In the genomic region with DNA sequence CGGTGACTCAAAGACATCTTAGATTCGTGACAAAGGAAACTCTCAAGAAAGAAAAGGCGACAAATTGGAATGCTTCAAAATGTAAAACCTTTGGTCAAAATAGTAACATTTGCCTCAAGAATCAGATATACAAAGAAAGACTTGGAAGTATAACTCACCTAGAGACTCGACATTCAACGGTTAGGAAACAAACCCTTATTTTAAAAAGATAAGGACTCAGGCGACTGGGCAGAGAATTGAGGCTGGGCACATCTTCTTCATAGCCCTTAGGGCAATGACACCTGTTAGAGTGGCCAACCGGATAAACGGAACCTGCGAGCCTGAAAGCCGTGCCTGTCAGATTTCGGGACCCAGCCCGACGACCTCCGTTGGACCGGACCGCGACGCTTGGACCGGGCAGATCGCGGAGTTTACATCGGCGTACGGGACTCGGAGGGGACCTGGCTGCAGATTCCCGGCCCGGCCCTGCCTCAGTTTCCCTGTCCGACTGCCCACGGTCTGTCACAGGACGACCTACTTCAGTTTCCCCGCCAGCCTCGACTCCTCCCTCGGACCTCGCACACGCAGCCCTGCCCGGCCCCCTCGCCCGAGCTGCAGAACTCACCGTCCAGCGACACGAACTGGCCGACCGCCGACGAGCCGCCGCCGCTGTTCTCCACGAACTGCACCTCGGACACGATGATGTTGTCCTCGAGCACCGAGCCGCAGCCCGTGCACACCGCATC, we compare ENCODE assay signal across 8 mouse cellular contexts. TPM values are rescaled to one million over a fixed set of nuclear protein-coding genes. Genes with fewer than 3 reads are reported as not detected.
DNase-seq lines count a peak whose midpoint lies in the region; ATAC-seq and TF ChIP-seq lines count a peak whose summit lies in the region.

No protein-coding gene starts in this region.

- TF ChIP-seq POLR2A in MEL (IDR thresholded peaks at IDR 0.05; ENCODE audit: control insufficient read depth in 1 of 2, insufficient read depth in 1 of 2, low read depth in 1 of 2, low read length in 2 of 2, poor library complexity in 1 of 2), result no peak
- no peak for TF ChIP-seq POLR2A in small intestine, adult 2 months (IDR thresholded peaks at IDR 0.05; ENCODE audit: low read depth, low read length)

- H3K4me2 ChIP-seq in kidney, embryonic 15.5 days, result peak overlapping the region; percentile 73
- peak overlapping the region; percentile 80 for H3K4me2 ChIP-seq in limb, embryonic 15.5 days

- TF ChIP-seq EP300 in MEL (IDR thresholded peaks at IDR 0.05; ENCODE audit: low read depth in 1 of 2, low read length in 2 of 2), result no peak

- no peak for DNase-seq in kidney, postnatal 4 days
- peak; percentile 73 for DNase-seq in MEL (ENCODE audit: low read depth, low spot score)
- DNase-seq in forebrain, embryonic 10.5 days (ENCODE audit: extremely low spot score, low spot score), result no peak
- DNase-seq in frontal cortex, postnatal 25 days (ENCODE audit: low spot score in 2 of 2), result no peak
- no peak for DNase-seq in layer of hippocampus, adult 9-10 months (ENCODE audit: low spot score)

- 1% methylated on average over 50 of the region's 56 CpGs for WGBS in kidney, embryonic 15.5 days
- WGBS in forebrain, embryonic 10.5 days, result 2% methylated on average over 56 of the region's 56 CpGs
- WGBS in limb, embryonic 15.5 days, result 1% methylated on average over 56 of the region's 56 CpGs
- under 1% methylated on average over 56 of the region's 56 CpGs for WGBS in small intestine, adult 2 months

- H3K4me3 ChIP-seq in kidney, embryonic 15.5 days (replicated peaks), result peak overlapping the region; percentile 91
- peak overlapping the region; percentile 67 to 89 for H3K4me3 ChIP-seq in MEL (ENCODE audit: control insufficient read depth in 1 of 2, insufficient read depth in 1 of 2, low read depth in 2 of 2, low read length in 2 of 2)
- peak overlapping the region; percentile 91 for H3K4me3 ChIP-seq in forebrain, embryonic 10.5 days
- H3K4me3 ChIP-seq in limb, embryonic 15.5 days, result peak overlapping the region; percentile 93
- peak overlapping the region; percentile 99 for H3K4me3 ChIP-seq in small intestine, adult 2 months (ENCODE audit: low read depth, low read length)

- H3K36me3 ChIP-seq in kidney, embryonic 15.5 days, result peaks cover 19% of the 10 kb centered on the region
- peaks cover 10 to 20% of the 10 kb centered on the region in 2 experiments for H3K36me3 ChIP-seq in MEL (ENCODE audit: control insufficient read depth in 1 of 2, insufficient read depth in 2 of 2, low read length in 2 of 2)
- peaks cover 31% of the 10 kb centered on the region for H3K36me3 ChIP-seq in forebrain, embryonic 10.5 days (replicated peaks)
- H3K36me3 ChIP-seq in limb, embryonic 15.5 days, result 0 out of 2 replicates have a peak, but pooled peaks cover 10% of the 10 kb centered on the region
- no peaks in the 10 kb centered on the region for H3K36me3 ChIP-seq in small intestine, adult 2 months (ENCODE audit: control insufficient read depth, insufficient read depth, low read length)

- ATAC-seq in kidney, embryonic 15.5 days (replicated peaks; ENCODE audit: low FRiP score), result no peak
- no peak for ATAC-seq in limb, embryonic 15.5 days (ENCODE audit: insufficient number of reproducible peaks, low FRiP score, low TSS enrichment, low read depth)

- TF ChIP-seq RAD21 in MEL (IDR thresholded peaks at IDR 0.05; ENCODE audit: low read depth, low read length), result no peak

- peak overlapping the region; percentile 97 for H3K27ac ChIP-seq in kidney, embryonic 15.5 days
- peak overlapping the region; percentile 95 for H3K27ac ChIP-seq in MEL (ENCODE audit: control insufficient read depth, low read depth, low read length)
- peak overlapping the region; percentile 97 for H3K27ac ChIP-seq in forebrain, embryonic 10.5 days
- peak overlapping the region; percentile 96 for H3K27ac ChIP-seq in limb, embryonic 15.5 days
- H3K27ac ChIP-seq in small intestine, adult 2 months (ENCODE audit: insufficient read depth, low read depth, low read length), result peak overlapping the region; percentile 97

- H3K9ac ChIP-seq in kidney, embryonic 15.5 days, result peak overlapping the region; percentile 93
- peak overlapping the region; percentile 89 for H3K9ac ChIP-seq in MEL (ENCODE audit: control insufficient read depth, low read depth, low read length, poor library complexity, severe bottlenecking)
- H3K9ac ChIP-seq in limb, embryonic 15.5 days, result peak overlapping the region; percentile 99

- TF ChIP-seq CTCF in MEL (IDR thresholded peaks at IDR 0.05 in 2 of 3, conservative IDR thresholded peaks at IDR 0.05 in 1 of 3; ENCODE audit: control insufficient read depth in 1 of 3, insufficient read depth in 1 of 3, low read depth in 2 of 3, low read length in 3 of 3, poor library complexity in 1 of 3, severe bottlenecking in 1 of 3), result no peak
- TF ChIP-seq CTCF in small intestine, adult 2 months (IDR thresholded peaks at IDR 0.05; ENCODE audit: extremely low read depth, insufficient read length, insufficient replicate concordance, low read depth, low read length), result no peak

- no peaks in the 10 kb centered on the region for H3K27me3 ChIP-seq in kidney, embryonic 15.5 days
- H3K27me3 ChIP-seq in MEL (ENCODE audit: control insufficient read depth in 1 of 2, insufficient read depth in 2 of 2, low read length in 2 of 2), result no peaks in the 10 kb centered on the region
- H3K27me3 ChIP-seq in forebrain, embryonic 10.5 days (ENCODE audit: poor library complexity, severe bottlenecking), result no peaks in the 10 kb centered on the region
- H3K27me3 ChIP-seq in limb, embryonic 15.5 days, result no peaks in the 10 kb centered on the region
- H3K27me3 ChIP-seq in small intestine, adult 2 months (ENCODE audit: control insufficient read depth, insufficient read depth, low read length), result no peaks in the 10 kb centered on the region

- peaks cover 26% of the 10 kb centered on the region for H3K4me1 ChIP-seq in kidney, embryonic 15.5 days
- peaks cover 9 to 21% of the 10 kb centered on the region in 2 experiments for H3K4me1 ChIP-seq in MEL (ENCODE audit: control insufficient read depth in 1 of 2, insufficient read depth in 2 of 2, low read length in 2 of 2)
- H3K4me1 ChIP-seq in forebrain, embryonic 10.5 days, result peaks cover 34% of the 10 kb centered on the region
- H3K4me1 ChIP-seq in limb, embryonic 15.5 days, result peaks cover 21% of the 10 kb centered on the region
- peaks cover 1% of the 10 kb centered on the region; the same call in 1 of the 2 replicates for H3K4me1 ChIP-seq in small intestine, adult 2 months (ENCODE audit: control insufficient read depth, insufficient read depth, insufficient read length, low read length)

- no peaks in the 10 kb centered on the region for H3K9me3 ChIP-seq in kidney, embryonic 15.5 days (replicated peaks)
- H3K9me3 ChIP-seq in MEL (replicated peaks; ENCODE audit: insufficient read depth, low read length), result no peaks in the 10 kb centered on the region
- H3K9me3 ChIP-seq in forebrain, embryonic 10.5 days, result no peaks in the 10 kb centered on the region
- no peaks in the 10 kb centered on the region for H3K9me3 ChIP-seq in limb, embryonic 15.5 days

- peaks cover 57% of the 10 kb centered on the region for H3K79me2 ChIP-seq in MEL (ENCODE audit: control insufficient read depth, insufficient read depth, low read length, poor library complexity)

TF ChIP-seq in MEL, 35 proteins besides CTCF, POLR2A, EP300 and RAD21:
- TF ChIP-seq USF1 (IDR thresholded peaks at IDR 0.05; ENCODE audit: low read depth, low read length) (no peak), GATA1 (IDR thresholded peaks at IDR 0.05; ENCODE audit: low read depth, low read length) (peak; percentile 58; the same call in 1 of the 2 replicates)
TF ChIP-seq in MEL: peak in this region for 1.

RNA-seq across cellular contexts. Expression of gene Brf1, which starts 0.8 kb away (rescaled TPM):
- 62.4 and 70.4 TPM in 2 replicates for polyA plus RNA-seq in kidney, embryonic 15.5 days (2015; fragmentation: Nextera tagmentation; extraction: Ambion mirVana)
- total RNA-seq in MEL (2012; rRNA removed), result 90.6 and 105 TPM in 2 replicates
- polyA plus RNA-seq in MEL (2012; ENCODE audit: insufficient read depth in 1 of 2, insufficient read length in 2 of 2, low read depth in 1 of 2, low replicate concordance in 2 of 2, missing spikeins in 1 of 2), result 100 to 1,000 TPM in 1 of 2 experiments, not detected in 1; 159 TPM
- polyA plus RNA-seq in forebrain, embryonic 10.5 days (2016; fragmentation: Nextera tagmentation; extraction: Ambion mirVana), result 50.8 and 58.1 TPM in 2 replicates
- 57.1 and 61.7 TPM in 2 replicates for polyA plus RNA-seq in limb, embryonic 15.5 days (2015; fragmentation: Nextera tagmentation; extraction: Ambion mirVana)
- polyA plus RNA-seq in small intestine, adult 2 months (2012; rRNA removed), result 43.7 and 95.6 TPM in 2 replicates

RNA-seq across cellular contexts. Expression of gene Pacs2, which starts 14.6 kb away (rescaled TPM):
- 12.6 and 14.3 TPM in 2 replicates for polyA plus RNA-seq in kidney, embryonic 15.5 days (2015; fragmentation: Nextera tagmentation; extraction: Ambion mirVana)
- total RNA-seq in MEL (2012; rRNA removed), result 27.7 and 29.8 TPM in 2 replicates
- polyA plus RNA-seq in MEL (2012; ENCODE audit: insufficient read depth in 1 of 2, insufficient read length in 2 of 2, low read depth in 1 of 2, low replicate concordance in 2 of 2, missing spikeins in 1 of 2), result 10 to 100 TPM; 62.5 to 69.7 TPM
- polyA plus RNA-seq in forebrain, embryonic 10.5 days (2016; fragmentation: Nextera tagmentation; extraction: Ambion mirVana), result 16.9 and 18.3 TPM in 2 replicates
- 12.9 and 13.8 TPM in 2 replicates for polyA plus RNA-seq in limb, embryonic 15.5 days (2015; fragmentation: Nextera tagmentation; extraction: Ambion mirVana)
- polyA plus RNA-seq in small intestine, adult 2 months (2012; rRNA removed), result 16.0 and 27.0 TPM in 2 replicates

RNA-seq across cellular contexts. Expression of gene Btbd6, which starts 23.4 kb away (rescaled TPM):
- polyA plus RNA-seq in kidney, embryonic 15.5 days (2015; fragmentation: Nextera tagmentation; extraction: Ambion mirVana), result 24.7 and 25.3 TPM in 2 replicates
- total RNA-seq in MEL (2012; rRNA removed), result 0.88 and 1.8 TPM in 2 replicates
- 1 to 10 TPM in 1 of 2 experiments, not detected in 1; 3.0 TPM for polyA plus RNA-seq in MEL (2012; ENCODE audit: insufficient read depth in 1 of 2, insufficient read length in 2 of 2, low read depth in 1 of 2, low replicate concordance in 2 of 2, missing spikeins in 1 of 2)
- polyA plus RNA-seq in forebrain, embryonic 10.5 days (2016; fragmentation: Nextera tagmentation; extraction: Ambion mirVana), result 22.4 and 24.2 TPM in 2 replicates
- polyA plus RNA-seq in limb, embryonic 15.5 days (2015; fragmentation: Nextera tagmentation; extraction: Ambion mirVana), result 25.4 and 26.3 TPM in 2 replicates
- polyA plus RNA-seq in small intestine, adult 2 months (2012; rRNA removed), result 116 and 206 TPM in 2 replicates

RNA-seq across cellular contexts. Expression of gene Nudt14, which starts 57.8 kb away (rescaled TPM):
- polyA plus RNA-seq in kidney, embryonic 15.5 days (2015; fragmentation: Nextera tagmentation; extraction: Ambion mirVana), result 87.5 and 88.5 TPM in 2 replicates
- 19.0 and 20.1 TPM in 2 replicates for total RNA-seq in MEL (2012; rRNA removed)
- polyA plus RNA-seq in MEL (2012; ENCODE audit: insufficient read depth in 1 of 2, insufficient read length in 2 of 2, low read depth in 1 of 2, low replicate concordance in 2 of 2, missing spikeins in 1 of 2), result 10 to 100 TPM in 1 of 2 experiments, not detected in 1; 61.0 TPM
- polyA plus RNA-seq in forebrain, embryonic 10.5 days (2016; fragmentation: Nextera tagmentation; extraction: Ambion mirVana), result 61.4 and 70.4 TPM in 2 replicates
- 70.5 and 71.2 TPM in 2 replicates for polyA plus RNA-seq in limb, embryonic 15.5 days (2015; fragmentation: Nextera tagmentation; extraction: Ambion mirVana)
- 40.8 and 42.4 TPM in 2 replicates for polyA plus RNA-seq in small intestine, adult 2 months (2012; rRNA removed)
